Mouse (Mus musculus): ENCODE results near the gene Vegfd.

DNA sequence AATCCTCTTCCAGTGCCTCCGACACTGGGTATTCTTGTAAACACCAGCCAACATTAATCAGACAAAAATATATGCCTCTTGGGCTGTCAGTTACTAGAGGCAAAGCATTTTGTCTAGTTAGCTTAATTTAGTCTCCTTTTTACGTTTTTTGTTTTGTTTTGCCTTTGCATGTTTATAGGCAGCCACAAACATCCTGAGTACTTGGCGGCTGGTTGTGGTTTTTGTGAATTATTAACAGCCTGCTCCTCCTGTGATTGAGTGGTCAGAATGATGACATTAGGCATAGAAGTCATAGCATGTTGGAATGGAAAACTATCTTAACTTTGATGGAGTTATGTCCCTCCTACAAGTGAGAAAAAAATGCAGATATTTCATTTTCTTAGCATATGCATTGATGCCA, 2.6 kb upstream of the Vegfd start:
- TF ChIP-seq NANOG (IDR thresholded peaks at IDR 0.05; ENCODE audit: borderline replicate concordance, low read length) (no peak), CTCF (conservative IDR thresholded peaks at IDR 0.05; ENCODE audit: low read length) (no peak)

Data from E14TG2a.4 (cell line).